Mouse (Mus musculus): ENCODE data around the gene Mrps18b.

- TF ChIP-seq CTCF (IDR thresholded peaks at IDR 0.05; ENCODE audit: extremely low read depth, insufficient read length, insufficient replicate concordance, low read depth, low read length), result no peak
- peak; percentile 38 for TF ChIP-seq POLR2A (IDR thresholded peaks at IDR 0.05; ENCODE audit: low read depth, low read length)
Measured at GRCm38 (mm10) chr17:35917463-35918251, 1.5 kb upstream of the Mrps18b start.
